Mouse (Mus musculus): ENCODE results near the gene Arpc4. TPM values are rescaled to one million over a fixed set of nuclear protein-coding genes. Genes with fewer than 3 reads are reported as not detected.
A peak's percentile ranks its signal among the peaks of the same experiment; 100 is the strongest.

Arpc4 gene
- polyA plus RNA-seq, 1 experiment from 2014 or later: 392 TPM

DNA sequence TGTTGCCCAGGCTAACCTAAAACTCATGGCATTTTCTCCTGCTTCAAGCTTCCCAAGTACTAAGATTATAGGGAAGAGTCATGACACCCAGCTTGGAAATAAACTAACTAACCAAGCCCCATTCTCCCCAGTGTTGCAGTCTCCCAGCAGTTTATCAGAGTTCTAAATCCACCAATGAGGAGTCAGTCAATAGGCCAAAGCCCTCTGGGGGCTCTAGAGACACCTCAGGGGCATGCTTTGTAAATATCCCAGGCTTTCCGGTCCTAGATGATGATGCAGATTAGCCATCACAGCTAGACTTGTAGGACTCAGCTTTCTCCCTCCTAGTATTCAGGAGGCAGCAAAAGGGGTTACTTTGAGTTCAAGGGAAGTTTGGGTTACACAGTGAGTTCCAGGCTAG, 32.1 kb downstream of the Arpc4 start:
- Histone ChIP-seq H3K4me3 (no peak overlapping the region), H3K4me2 (no peak overlapping the region), H3K27ac (no peak overlapping the region), H3K9ac (no peak overlapping the region), H3K36me3 (peaks cover 25% of the 10 kb centered on the region), H3K4me1 (no peaks in the 10 kb centered on the region), H3K27me3 (no peaks in the 10 kb centered on the region), H3K9me3 (no peaks in the 10 kb centered on the region)
- no peak for ATAC-seq (ENCODE audit: insufficient number of reproducible peaks, low FRiP score, low TSS enrichment, low read depth)
- WGBS: 71% methylated on average over 1 of the region's 1 CpGs

DNA sequence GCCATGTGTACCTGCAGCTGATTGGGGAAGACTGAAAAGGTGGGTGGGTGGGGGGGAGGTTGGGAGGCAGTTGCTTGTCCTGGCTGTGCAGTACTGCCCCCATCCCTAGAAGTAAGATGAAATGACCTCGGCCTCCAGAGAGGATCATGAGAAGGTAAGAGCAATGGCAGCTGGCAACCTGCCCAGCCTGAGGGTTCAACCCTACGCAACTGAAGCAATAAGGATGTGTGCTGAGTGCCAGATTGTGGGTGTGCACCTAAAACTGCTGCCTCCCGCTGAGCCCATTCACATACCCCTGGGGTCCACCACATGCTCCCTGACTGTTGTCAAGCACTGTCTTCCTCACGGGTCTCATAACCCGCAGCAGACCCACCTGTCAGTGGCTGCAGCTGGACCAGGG, 38.5 kb downstream of the Arpc4 start:
- no peak for ATAC-seq (ENCODE audit: insufficient number of reproducible peaks, low FRiP score, low TSS enrichment, low read depth)
- Histone ChIP-seq H3K9ac (no peak overlapping the region), H3K4me3 (no peak overlapping the region), H3K4me1 (peaks cover 17% of the 10 kb centered on the region), H3K36me3 (peaks cover 19% of the 10 kb centered on the region), H3K4me2 (no peak overlapping the region), H3K9me3 (no peaks in the 10 kb centered on the region), H3K27me3 (no peaks in the 10 kb centered on the region), H3K27ac (no peak overlapping the region)
- 73% methylated on average over 5 of the region's 5 CpGs for WGBS

GRCm38 (mm10) chr6:113418441-113419198, 40.7 kb downstream of the Arpc4 start:
- peak; percentile 31 for ATAC-seq (ENCODE audit: insufficient number of reproducible peaks, low FRiP score, low TSS enrichment, low read depth)
- 8% methylated on average over 16 of the region's 16 CpGs for WGBS
- Histone ChIP-seq H3K9me3 (no peaks in the 10 kb centered on the region), H3K4me1 (peaks cover 17% of the 10 kb centered on the region), H3K27me3 (no peaks in the 10 kb centered on the region), H3K9ac (peak overlapping the region; percentile 24), H3K4me3 (peak overlapping the region; percentile 62), H3K4me2 (peak overlapping the region; percentile 60), H3K36me3 (peaks cover 19% of the 10 kb centered on the region), H3K27ac (peak overlapping the region; percentile 64; the same call in 1 of the 2 replicates)

- Histone ChIP-seq H3K27ac (peak within 1 kb of the TSS; percentile 64; the same call in 1 of the 2 replicates), H3K4me1 (peaks cover 17% of the 10 kb centered on the region), H3K9me3 (no peaks in the 10 kb centered on the region), H3K4me3 (peak within 1 kb of the TSS; percentile 62), H3K9ac (peak within 1 kb of the TSS; percentile 24), H3K27me3 (no peaks in the 10 kb centered on the region), H3K4me2 (peak within 1 kb of the TSS; percentile 60), H3K36me3 (peaks cover 16% of the 10 kb centered on the region)
- ATAC-seq (ENCODE audit: insufficient number of reproducible peaks, low FRiP score, low TSS enrichment, low read depth): peak; percentile 89
- under 1% methylated on average over 25 of the region's 25 CpGs for WGBS
These were observed 41.3 kb downstream of the Arpc4 start, which contains the start of gene Rpusd3 for GRCm38 (mm10) chr6:113419199-113419587. Gene Rpusd3 (minus strand): TSS chr6:113419340.

DNA sequence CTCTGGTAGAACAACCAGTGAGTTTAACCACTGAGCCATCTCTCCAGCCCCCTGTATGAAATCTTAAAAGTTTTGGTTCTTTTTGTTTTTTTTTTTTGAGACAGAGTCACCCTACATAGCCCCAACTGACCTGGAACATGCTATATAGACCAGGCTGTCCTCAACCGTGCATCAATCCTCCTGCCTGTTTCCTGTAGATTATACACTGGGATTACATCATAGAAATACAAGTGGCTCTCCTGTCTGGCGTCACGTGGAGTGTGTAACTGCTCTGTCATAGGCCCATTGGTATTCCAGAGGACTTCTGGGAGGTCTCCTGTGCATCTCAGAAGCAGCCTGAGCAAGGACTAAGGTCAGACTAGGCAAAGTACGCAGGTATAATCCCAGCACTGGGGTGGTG, 45.1 kb downstream of the Arpc4 start:
- Histone ChIP-seq H3K36me3 (no peaks in the 10 kb centered on the region), H3K27me3 (no peaks in the 10 kb centered on the region), H3K9ac (no peak overlapping the region), H3K4me3 (no peak overlapping the region), H3K27ac (no peak overlapping the region), H3K4me1 (peaks cover 12% of the 10 kb centered on the region), H3K9me3 (no peaks in the 10 kb centered on the region), H3K4me2 (no peak overlapping the region)
- 74% methylated on average over 4 of the region's 4 CpGs for WGBS
- no peak for ATAC-seq (ENCODE audit: insufficient number of reproducible peaks, low FRiP score, low TSS enrichment, low read depth)

- ATAC-seq (ENCODE audit: insufficient number of reproducible peaks, low FRiP score, low TSS enrichment, low read depth): no peak
- peaks cover 5% of the 10 kb centered on the region for H3K4me1 ChIP-seq
These were observed 46.3 kb downstream of the Arpc4 start for GRCm38 (mm10) chr6:113424187-113424586.

GRCm38 (mm10) chr6:113426696-113427095, 48.8 kb downstream of the Arpc4 start:
- 87% methylated on average over 4 of the region's 4 CpGs for WGBS
- no peaks in the 10 kb centered on the region for H3K4me1 ChIP-seq
- ATAC-seq (ENCODE audit: insufficient number of reproducible peaks, low FRiP score, low TSS enrichment, low read depth): no peak

More at GRCm38 (mm10) chr6:113424187-113424586, 46.3 kb downstream of the Arpc4 start:
- H3K9ac ChIP-seq: no peak overlapping the region
- no peak overlapping the region for H3K4me3 ChIP-seq
- no peak overlapping the region for H3K4me2 ChIP-seq
- H3K36me3 ChIP-seq: no peaks in the 10 kb centered on the region
- H3K27ac ChIP-seq: no peak overlapping the region
- H3K9me3 ChIP-seq: no peaks in the 10 kb centered on the region
- 79% methylated on average over 7 of the region's 7 CpGs for WGBS
- H3K27me3 ChIP-seq: no peaks in the 10 kb centered on the region

GRCm38 (mm10) chr6:113427397-113427796, 49.5 kb downstream of the Arpc4 start:
- Histone ChIP-seq H3K4me2 (no peak overlapping the region), H3K27ac (no peak overlapping the region), H3K36me3 (no peaks in the 10 kb centered on the region), H3K9ac (no peak overlapping the region), H3K9me3 (no peaks in the 10 kb centered on the region), H3K4me3 (no peak overlapping the region), H3K27me3 (no peaks in the 10 kb centered on the region), H3K4me1 (no peaks in the 10 kb centered on the region)
- WGBS: 67% methylated on average over 3 of the region's 3 CpGs
- no peak for ATAC-seq (ENCODE audit: insufficient number of reproducible peaks, low FRiP score, low TSS enrichment, low read depth)

More at GRCm38 (mm10) chr6:113426696-113427095, 48.8 kb downstream of the Arpc4 start:
- no peaks in the 10 kb centered on the region for H3K27me3 ChIP-seq
- H3K27ac ChIP-seq: no peak overlapping the region
- H3K9me3 ChIP-seq: no peaks in the 10 kb centered on the region
- no peaks in the 10 kb centered on the region for H3K36me3 ChIP-seq
- no peak overlapping the region for H3K4me3 ChIP-seq
- H3K4me2 ChIP-seq: no peak overlapping the region
- no peak overlapping the region for H3K9ac ChIP-seq

GRCm38 (mm10) chr6:113428006-113428405, 50.1 kb downstream of the Arpc4 start:
- Histone ChIP-seq H3K4me1 (no peaks in the 10 kb centered on the region), H3K9ac (no peak overlapping the region), H3K36me3 (no peaks in the 10 kb centered on the region), H3K4me2 (no peak overlapping the region), H3K4me3 (no peak overlapping the region), H3K9me3 (no peaks in the 10 kb centered on the region), H3K27ac (no peak overlapping the region), H3K27me3 (no peaks in the 10 kb centered on the region)
- no peak for ATAC-seq (ENCODE audit: insufficient number of reproducible peaks, low FRiP score, low TSS enrichment, low read depth)
- WGBS: 90% methylated on average over 16 of the region's 16 CpGs

GRCm38 (mm10) chr6:113429965-113430364, 52.0 kb downstream of the Arpc4 start:
- Histone ChIP-seq H3K4me1 (no peaks in the 10 kb centered on the region), H3K27me3 (no peaks in the 10 kb centered on the region), H3K27ac (no peak overlapping the region), H3K9me3 (no peaks in the 10 kb centered on the region), H3K36me3 (no peaks in the 10 kb centered on the region), H3K9ac (no peak overlapping the region), H3K4me3 (no peak overlapping the region), H3K4me2 (no peak overlapping the region)
- no peak for ATAC-seq (ENCODE audit: insufficient number of reproducible peaks, low FRiP score, low TSS enrichment, low read depth)
- WGBS: 72% methylated on average over 3 of the region's 3 CpGs

GRCm38 (mm10) chr6:113430846-113431245, 52.9 kb downstream of the Arpc4 start:
- WGBS: 51% methylated on average over 3 of the region's 3 CpGs
- Histone ChIP-seq H3K27me3 (no peaks in the 10 kb centered on the region), H3K4me1 (no peaks in the 10 kb centered on the region), H3K9ac (no peak overlapping the region), H3K9me3 (no peaks in the 10 kb centered on the region), H3K27ac (no peak overlapping the region), H3K36me3 (no peaks in the 10 kb centered on the region), H3K4me3 (no peak overlapping the region), H3K4me2 (no peak overlapping the region)
- ATAC-seq (ENCODE audit: insufficient number of reproducible peaks, low FRiP score, low TSS enrichment, low read depth): no peak

- no peaks in the 10 kb centered on the region for H3K27me3 ChIP-seq
- no peak overlapping the region for H3K27ac ChIP-seq
- H3K4me1 ChIP-seq: no peaks in the 10 kb centered on the region
- ATAC-seq (ENCODE audit: insufficient number of reproducible peaks, low FRiP score, low TSS enrichment, low read depth): no peak
- no peak overlapping the region for H3K4me3 ChIP-seq
- H3K9ac ChIP-seq: no peak overlapping the region
- no peak overlapping the region for H3K4me2 ChIP-seq
- 52% methylated on average over 3 of the region's 3 CpGs for WGBS
- H3K9me3 ChIP-seq: no peaks in the 10 kb centered on the region
- no peaks in the 10 kb centered on the region for H3K36me3 ChIP-seq
These were observed 53.9 kb downstream of the Arpc4 start for GRCm38 (mm10) chr6:113431801-113432200.

Measured in limb, embryonic 15.5 days (tissue).